Mouse (Mus musculus): ENCODE data around the gene Ninj2.

The Ninj2 gene

DNA sequence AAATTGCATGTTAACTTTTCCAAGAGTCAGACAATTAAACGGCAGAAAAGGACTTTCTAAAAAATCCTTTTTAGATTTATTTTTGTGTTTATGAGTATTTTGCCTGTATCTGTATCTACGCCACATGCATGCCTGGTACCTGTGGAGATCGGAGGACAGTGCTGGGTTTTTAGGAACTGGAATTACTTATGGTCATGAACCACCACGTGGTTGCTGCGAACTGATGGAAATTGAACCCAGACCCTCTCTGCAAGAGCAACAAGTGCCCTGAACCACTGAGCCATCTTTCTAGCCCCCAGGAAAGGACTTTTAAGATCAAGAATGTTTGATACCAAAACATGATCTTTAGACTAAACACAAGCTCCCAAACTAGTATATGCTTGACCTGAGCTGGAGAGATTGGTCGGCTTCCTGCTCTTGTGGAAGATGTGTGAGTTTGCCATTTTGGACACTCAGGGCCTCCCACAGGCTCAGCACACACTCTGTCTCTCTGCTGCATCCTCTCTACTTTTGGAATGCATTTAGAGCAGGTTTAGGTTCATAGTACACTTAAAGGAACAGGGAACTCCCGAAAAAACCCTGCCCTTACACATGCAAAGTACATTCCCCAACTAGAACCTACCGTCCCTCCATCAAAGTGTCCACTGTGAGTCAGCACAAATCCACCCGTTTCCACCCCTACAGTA is 1.1 kb downstream of the Ninj2 start:
- DNase-seq (ENCODE audit: low spot score): no peak

DNA sequence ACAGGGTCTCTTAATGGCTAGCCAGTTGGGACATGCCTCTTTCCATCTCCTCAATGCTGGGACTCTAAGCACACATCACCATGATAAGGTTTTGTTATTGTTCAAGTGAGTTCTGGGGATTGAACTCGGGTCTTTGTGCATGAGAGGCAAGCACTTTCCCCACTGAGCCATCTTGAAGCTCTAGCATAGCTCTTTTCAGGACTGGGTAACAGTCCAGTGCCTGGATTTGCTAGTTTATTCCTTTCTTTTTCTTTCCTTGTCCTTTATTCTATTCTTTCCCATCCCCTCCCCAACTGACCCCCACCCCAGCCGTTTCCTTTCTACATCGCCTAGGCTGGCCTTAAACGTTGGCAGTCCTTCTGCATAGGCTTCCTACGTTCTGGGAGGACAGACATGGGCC is 1.9 kb downstream of the Ninj2 start:
- DNase-seq (ENCODE audit: low spot score): no peak

DNA sequence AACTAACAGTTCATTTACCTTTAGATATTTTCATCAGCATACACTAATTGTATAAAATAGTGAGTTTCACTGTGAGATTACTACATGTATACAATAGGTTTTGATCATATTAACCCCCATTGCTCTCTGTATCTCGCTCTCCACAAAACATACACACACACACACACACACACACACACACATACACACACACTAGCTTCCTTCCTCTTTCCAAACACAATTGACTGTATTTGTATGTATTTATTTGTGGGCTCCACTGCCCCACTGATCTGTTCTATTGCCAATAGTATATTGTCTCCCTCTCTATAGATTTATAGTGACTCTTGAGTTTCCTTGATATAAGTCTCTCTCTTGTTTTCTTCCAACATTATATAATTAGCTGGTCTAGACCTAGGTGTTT is 2.4 kb downstream of the Ninj2 start:
- DNase-seq (ENCODE audit: low spot score): no peak

DNA sequence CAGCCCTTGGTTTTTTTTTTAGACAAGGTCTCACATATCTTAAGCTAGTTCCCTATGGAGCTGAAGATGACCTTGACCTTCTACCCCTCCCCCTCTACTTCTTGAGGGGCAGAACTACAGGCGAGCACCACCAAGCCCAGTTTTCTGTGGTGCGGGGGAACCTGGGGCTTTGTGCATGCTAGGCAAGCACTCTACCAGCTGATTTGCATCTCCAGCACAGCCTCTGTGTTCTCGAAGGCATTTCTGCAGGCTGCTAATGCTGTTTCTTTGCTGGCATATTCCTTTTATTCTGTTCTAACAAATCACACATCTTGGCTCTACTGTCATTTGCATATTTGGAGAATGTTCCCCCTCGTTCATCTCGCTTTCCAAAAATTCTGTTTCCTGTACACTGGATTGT is 6.2 kb downstream of the Ninj2 start:
- DNase-seq (ENCODE audit: low spot score): no peak

DNA sequence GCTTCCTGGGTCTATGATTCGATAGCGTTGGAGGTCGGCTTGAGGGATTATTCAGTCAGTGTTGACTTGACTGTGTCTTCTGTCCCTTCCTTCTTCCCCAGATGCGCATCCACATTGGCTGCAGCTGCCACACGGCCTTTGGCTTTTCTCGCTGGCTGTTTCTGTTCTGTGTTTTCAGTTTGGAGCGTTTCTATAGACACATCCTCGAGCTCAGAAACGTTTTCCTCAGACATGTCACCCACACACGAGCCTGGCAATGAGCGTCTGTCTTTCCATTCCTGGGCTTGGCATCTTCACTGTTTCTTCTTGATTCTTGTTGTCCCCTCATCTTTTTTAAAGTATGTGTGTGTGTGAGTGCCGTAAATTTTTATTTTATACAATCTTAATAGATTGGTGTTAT is 8.1 kb downstream of the Ninj2 start:
- no peak for DNase-seq (ENCODE audit: low spot score)

DNA sequence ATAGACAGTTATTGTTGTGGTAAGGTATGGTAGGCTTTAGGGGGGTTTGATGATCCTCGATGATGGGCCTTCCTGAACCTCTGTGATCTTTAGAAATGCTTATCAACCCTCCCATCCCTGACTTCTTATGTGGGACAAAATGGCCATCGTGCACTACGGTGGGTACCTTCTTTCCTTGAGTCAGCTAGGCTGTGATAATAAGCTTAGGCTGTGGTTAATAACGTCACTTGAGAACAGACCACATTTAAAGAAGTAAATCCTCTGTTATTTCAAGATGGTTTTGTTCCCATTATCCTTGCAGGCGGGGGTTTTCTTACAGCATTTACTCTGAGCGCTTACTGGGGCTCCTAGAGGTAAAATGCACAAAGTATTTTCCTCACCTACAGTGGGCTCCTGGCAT is 8.8 kb downstream of the Ninj2 start:
- no peak for DNase-seq (ENCODE audit: low spot score)

DNA sequence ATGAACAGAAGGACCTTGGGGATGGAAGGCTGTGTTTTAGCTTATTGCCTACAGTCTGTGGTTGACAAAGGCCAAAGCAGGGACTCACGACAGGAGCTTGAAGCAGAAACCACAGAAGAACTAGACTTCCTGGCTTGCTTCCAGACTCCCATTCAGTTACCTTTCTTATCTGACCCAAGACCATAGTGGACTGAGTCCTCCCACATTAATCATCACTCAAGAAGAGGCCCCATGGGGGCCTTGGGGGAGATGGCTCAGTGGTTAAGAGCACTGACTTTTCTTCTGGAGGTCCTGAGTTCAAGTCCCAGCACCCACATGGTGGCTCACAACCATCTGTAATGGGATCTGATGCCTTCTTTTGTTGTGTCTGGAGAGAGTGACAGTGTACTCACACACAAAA is 10.0 kb downstream of the Ninj2 start:
- no peak for DNase-seq (ENCODE audit: low spot score)

DNA sequence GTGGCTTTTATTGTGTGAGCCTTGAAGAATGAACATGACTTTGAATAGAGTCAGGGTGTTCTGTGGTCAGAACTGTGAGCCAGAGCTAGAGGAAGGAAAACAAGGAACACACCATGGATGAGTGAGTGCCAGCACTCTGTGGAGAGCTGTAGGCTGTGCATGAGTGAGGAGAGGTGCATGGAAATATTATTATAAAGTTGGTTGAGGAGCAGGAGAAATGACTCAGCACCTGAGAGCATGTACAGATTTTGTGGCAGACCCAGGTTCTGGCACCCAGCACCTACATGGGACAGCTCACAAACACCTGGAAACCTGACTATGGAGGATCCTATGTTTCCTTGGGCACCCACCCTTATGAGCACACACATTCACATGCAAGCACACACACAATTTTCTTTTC is 11.9 kb downstream of the Ninj2 start:
- DNase-seq (ENCODE audit: low spot score): no peak

DNA sequence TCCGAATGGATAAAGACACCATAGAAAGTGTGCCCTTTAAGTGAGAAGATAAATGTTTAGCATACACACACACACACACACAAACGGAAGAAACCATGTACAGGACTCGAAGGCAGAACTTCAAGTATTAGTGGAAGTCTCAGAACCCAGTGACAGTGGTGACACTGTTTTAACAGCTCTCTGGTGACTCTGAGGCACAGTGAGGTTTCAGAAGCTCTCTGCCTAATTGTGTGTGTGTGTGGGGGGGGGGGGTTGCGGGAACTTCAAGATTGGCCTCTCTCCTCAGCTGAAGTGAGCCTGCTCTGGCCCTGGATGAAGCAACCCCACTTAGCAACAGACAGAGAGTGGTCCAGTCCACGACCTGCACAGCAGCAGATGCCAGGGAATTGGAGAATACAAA is 14.4 kb downstream of the Ninj2 start:
- DNase-seq (ENCODE audit: low spot score): no peak

DNA sequence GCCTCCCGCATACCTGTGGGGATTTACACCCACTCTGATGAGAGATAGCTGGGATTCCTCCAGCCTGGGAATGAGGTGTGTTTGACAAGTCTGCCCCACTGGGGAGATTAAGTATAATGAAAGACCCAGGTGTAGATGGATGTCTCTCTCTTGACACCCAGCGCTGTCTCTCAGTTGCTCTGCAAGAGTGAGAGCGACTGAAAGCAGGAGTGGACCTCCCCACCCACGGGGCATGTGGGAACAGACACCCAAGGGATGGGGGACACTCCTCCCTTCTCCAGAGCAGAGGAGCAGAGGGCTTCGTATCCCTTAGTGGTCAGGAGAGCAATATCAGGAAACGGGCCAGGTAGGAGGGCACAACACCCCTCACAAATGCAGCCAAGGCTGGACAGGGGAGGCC is 14.9 kb downstream of the Ninj2 start:
- DNase-seq (ENCODE audit: low spot score): no peak

DNA sequence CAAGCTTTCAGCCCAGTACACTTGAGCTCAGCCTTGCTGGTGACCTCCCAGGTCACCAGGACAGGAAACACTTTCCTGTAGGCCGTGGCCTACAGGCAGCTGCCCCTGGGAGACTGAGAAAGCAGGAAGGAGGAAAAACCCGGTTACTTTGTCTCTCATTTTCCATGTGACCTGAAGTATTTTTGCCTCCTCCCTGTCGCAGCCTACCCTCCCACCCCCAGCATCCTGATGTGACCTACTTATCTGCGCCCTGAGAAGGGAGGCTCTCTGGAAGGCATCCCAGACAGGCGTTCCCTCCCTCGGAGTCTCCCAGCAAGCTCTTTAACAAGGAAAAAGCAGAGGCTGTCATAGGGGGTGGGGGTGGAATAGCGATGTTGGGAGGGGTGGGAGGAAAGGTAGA is 16.0 kb downstream of the Ninj2 start:
- DNase-seq (ENCODE audit: low spot score): peak; percentile 42

DNA sequence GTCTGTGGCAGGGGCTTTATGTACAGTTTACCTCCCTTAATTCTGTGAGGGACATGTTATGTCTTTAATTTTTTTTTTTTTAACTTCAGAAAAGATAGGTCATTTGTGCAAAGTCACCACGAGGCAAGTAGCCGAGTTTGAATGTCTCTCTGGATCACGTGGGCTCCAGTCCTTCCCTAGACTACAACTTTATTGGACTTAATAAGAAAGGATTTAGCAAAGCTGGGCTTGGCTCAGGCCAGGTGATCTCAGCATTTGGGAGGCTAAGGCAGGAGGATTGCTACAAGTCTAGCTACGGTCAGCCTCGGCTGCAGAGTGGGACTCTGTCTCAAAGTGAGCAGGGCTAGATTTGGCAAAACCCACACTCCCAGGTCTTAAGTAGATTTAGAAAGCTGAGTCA is 16.8 kb downstream of the Ninj2 start:
- no peak for DNase-seq (ENCODE audit: low spot score)

DNA sequence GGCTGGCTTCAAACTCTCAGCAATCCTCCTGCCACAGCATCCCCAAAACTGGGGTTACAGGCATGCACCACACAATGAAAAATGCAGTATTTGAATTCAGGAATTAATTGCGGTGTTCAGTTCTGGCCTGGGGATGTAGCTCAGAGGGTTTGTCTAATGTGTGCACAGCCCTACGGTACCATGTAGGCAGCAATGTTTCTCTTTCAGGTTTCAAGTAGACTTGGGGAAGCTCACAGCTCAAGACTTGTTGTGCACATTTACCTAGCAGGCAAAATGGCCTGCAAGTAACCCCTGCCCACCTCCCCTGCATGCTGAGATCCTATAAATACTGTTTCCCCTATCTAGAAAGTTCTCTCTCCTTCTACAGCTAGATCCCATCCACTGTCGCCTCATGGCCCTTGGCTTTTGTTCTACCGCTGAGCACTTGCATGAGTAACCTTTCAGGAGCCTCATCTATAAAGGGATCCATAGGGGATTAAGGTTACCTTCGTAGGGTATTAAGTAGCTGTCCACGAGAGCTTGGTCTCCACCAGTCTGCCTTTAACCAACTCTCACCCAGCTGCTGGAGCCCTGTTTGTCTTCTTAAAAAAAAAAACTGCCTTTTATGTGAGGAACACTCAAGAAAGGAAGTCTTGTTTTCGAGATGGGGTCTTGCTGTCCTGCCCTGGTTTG is 17.7 kb downstream of the Ninj2 start:
- no peak for DNase-seq (ENCODE audit: low spot score)

DNA sequence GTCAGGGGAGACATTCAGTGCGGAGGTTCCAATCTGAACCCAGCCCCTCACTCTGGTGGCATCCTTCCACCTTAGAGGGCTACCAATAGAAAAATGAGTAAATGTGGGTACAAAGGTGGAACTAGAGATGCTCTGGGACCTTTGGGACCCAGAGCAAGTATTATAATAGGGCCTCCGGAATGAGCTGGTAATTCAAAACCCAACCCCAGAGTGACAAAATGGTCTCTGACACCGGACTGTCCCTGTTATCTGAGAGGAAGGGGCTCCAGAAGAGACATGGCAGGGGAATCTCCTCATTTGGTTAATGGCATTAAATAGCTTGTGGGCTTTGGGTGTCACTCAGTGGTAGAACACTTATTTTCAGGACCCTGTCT is 18.2 kb downstream of the Ninj2 start:
- no peak for DNase-seq (ENCODE audit: low spot score)

DNA sequence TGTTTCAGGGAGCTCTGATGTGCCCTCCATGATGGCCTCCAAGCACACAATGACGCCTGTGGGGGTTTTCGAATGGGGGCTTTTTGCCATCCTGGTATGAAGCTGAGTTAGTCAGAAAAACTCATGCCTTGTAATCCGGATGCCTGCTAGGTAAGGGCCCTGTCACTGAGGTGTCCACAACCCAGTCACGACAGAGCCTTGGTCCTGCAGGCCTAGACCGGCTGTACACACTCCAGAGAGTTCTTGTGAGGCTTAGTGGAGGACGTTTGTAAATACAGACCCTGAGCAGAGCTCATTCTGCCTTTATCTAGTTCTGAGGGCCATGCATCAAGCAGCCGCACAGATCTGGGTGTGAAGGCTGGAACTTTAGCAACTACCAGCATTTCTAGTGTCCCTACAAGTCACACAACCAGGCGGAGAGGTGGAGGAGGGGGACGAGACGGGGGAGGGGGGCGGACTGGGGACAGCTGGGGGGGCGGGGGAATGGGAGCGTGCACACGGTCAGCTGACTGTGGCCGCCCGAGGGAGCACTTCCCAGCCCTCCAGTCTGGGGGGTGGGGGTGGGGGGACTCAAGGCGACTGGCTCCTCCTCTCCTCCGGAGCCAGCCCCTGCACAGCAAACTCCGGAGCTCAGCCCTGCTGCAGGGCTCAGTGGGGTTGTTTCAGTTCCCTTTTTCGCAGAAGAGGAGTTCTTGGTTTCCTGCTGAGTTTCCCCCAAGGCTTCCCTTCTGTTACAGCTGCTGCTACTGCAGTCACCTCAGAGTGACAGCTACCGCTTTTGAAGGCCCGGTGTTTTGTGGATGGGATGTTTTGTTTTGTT is 19.0 kb downstream of the Ninj2 start:
- DNase-seq (ENCODE audit: low spot score): peak; percentile 80

DNA sequence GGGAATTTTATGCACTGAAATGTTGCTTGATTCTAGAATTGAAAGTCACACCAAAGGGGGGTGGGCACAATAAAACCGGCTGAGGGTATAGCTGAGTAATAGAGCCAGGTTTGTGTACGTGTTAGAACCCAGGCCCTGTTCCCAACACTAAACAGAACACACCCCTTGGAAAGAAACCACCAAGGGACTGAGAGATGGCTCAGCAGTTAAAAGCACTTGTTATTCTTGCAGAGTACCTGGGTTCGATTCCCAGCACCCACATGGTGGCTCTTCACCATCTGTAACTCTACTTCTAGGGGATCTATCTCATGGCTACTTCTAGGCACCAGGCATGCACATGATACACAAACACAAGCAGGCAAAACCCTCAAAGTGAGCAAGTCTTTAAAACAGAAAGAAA is 20.7 kb downstream of the Ninj2 start:
- no peak for DNase-seq (ENCODE audit: low spot score)

DNA sequence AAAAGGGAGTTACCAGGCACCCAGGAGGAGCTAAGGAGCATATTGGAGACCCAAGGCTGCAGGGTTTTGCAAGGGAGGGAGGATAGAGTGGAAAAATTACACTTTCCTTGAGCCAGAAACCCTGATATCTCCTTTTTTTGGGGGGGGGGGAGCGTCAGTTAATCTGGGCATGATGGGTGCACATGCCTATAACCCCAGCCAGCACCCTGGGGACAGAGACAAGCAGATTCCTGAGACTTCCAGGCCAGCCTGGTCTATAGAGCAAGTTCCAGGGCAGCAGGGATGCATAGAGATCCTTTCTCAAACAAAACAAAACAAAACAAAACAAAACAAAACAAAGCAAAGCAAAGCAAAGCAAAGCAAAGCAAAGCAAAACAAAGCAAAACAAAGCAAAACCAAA is 21.1 kb downstream of the Ninj2 start:
- no peak for DNase-seq (ENCODE audit: low spot score)

DNA sequence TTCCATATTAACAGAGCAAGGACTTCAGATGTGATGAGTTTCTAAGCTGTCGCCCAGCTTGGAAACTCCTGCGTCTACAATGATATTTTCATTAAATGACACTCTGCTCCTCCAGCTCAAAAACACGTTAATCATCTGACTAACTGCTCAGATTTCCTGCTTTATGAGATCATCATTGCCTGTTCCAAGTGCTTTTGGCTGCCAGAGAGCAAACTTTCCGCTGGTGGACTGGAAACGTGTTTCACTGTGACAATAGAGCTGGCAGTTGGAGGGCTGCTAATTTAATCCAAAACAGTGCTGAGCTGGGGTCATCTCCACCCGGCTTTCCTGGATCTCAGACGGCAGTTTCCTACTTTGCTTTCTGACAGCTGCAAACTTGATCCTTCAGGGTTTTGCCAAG is 21.5 kb downstream of the Ninj2 start:
- DNase-seq (ENCODE audit: low spot score): peak; percentile 85

DNA sequence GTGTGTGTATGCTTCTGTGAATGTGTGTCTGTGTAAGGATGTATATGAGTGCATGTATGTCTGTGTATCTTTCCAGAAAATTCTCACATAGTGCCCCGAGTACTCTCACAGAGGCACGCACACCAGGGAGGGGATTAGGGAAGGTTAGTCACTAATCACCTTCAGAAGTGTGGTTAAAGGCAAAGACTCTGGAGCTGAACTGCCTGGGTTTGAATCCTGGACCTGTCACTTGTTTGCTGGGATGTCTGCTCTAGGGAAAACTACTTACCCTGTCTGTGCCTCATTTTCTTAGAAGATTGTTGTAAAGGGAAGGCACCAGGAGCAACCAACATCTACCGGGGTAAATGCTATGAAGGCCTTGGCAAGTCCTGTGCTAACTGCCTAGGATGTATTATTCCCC is 22.3 kb downstream of the Ninj2 start:
- DNase-seq (ENCODE audit: low spot score): no peak

DNA sequence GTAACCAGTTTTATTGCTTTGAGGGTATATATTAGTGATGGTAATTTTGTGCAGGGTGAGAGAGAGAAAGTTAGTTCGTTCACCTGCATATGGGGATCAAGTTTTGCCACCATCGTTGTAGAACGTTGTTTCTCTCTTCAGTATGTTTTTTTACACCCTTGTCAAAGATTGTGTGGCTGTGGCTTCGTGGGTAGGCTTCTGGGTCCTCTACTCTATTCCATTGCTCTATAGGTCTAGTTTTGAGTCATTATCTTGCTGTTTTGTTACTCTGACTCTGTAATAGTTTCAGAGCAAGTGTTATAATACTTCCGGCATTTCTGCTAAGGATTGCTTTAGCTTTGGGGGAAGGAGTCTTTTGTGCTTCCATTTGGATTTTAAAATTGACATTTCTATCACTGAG is 26.7 kb downstream of the Ninj2 start:
- DNase-seq (ENCODE audit: low spot score): no peak

DNA sequence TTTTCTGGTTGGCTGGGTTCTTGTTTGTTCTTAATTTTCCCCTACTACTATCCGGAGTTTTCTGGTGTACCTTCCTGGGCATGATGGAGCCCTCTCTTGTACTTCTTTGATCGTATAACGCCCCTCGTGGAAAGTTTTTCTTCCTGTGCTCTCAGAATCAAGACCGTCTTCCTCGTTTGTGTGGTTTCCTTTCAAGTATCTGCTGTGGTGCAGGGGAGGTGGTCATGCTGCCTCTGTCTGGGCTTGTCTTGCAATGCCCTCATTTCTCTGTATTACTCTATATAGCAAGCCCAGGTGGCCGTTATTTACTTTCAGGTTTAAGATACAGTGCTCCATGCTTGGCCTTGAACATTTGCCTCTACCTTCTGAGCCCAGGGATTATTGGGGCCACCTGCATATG is 31.5 kb downstream of the Ninj2 start:
- DNase-seq (ENCODE audit: low spot score): no peak

DNA sequence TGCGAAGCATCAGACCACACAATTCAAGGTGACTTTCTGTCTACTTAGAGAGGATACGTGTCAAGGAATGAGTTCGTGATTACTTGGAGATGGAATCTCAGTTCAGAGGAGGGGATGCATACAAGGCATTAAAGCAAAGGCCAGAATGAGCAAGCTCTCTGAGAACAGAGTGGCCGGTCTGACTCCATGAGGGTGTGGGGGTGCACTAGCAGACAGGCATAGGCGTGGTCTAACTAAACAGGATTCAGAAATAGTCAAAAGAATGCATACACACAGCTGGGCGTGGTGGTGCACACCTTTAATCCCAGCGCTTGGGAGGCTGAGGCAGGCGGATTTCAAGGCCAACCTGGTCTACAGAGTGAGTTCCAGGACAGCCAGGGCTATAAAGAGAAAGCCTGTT is 33.3 kb downstream of the Ninj2 start:
- DNase-seq (ENCODE audit: low spot score): no peak

DNA sequence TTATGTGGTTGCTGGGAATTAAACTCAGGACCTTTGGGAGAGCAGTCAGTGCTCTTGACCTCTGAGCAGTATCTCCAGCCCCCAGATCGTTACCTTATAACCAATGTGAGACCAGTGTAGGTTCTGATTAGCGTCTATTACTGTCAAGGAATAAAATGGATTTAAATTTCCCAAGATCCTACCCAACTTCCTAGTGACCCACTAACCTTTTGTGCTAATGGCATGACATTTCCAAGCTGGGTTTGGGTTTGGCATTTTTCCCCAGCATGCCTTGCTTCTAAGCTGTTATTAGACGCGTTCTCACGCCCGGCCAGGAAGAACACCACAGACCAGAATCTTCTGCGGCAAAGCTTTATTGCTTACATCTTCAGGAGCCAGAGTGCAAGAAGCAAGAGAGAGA is 34.2 kb downstream of the Ninj2 start:
- no peak for DNase-seq (ENCODE audit: low spot score)
